Comparison of ENCODE assay signal across 19 mouse cellular contexts in the genomic region with DNA sequence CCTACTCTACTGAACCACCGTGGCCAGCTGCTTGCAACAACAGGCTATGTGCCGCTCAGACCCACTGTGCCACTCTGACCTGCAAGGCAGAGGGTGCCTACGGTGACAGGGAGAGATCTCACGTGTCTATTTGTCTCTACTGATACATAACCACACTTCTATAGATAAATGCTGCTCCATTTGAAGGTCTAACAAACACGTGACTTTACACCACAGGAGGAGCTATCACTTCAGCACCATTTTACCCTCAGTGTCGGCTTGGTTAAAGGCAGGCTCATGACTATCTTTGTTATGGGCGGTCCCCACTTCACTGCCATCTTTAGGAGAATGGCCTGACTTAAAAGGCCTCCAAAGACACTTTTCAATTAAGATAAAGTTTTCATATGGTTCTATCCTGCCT. TPM values are rescaled to one million over a fixed set of nuclear protein-coding genes. Genes with fewer than 3 reads are reported as not detected.
DNase-seq lines count a peak whose midpoint lies in the region; ATAC-seq and TF ChIP-seq lines count a peak whose summit lies in the region.
"Had no signal": no experiment of that assay in that cellular context is flagged by ENCODE, and none has a peak within 500 bp of the region (broad histone marks: within the 10 kb centered on the region; RNA-seq: fewer than 3 reads in every experiment).

No protein-coding gene starts in this region.

- peak; percentile 62 for DNase-seq in intestine, embryonic 14.5 days (ENCODE audit: low spot score)
- peak; percentile 72 for DNase-seq in ES-CJ7 (ENCODE audit: low read depth, low spot score)
- peak in 2 of 3 experiments; percentile 50 to 56 for DNase-seq in liver, embryonic 14.5 days (ENCODE audit: low read depth in 3 of 3, low spot score in 3 of 3)
- DNase-seq in kidney, adult 11 months, result no peak
- no peak for DNase-seq in adrenal gland, postnatal 25 days
- DNase-seq in layer of hippocampus, adult 9-10 months (ENCODE audit: low spot score), result no peak
- DNase-seq: cerebellum, postnatal 36 days; heart, adult 11 months; right cerebral cortex, postnatal 25 days had no signal

- no peaks in the 10 kb centered on the region for H3K9me3 ChIP-seq in intestine, embryonic 14.5 days (ENCODE audit: control insufficient read depth, low read length)
- H3K9me3 ChIP-seq in intestine, embryonic 16.5 days (ENCODE audit: control insufficient read depth, low read length), result no peaks in the 10 kb centered on the region
- no peaks in the 10 kb centered on the region for H3K9me3 ChIP-seq in liver, embryonic 14.5 days (ENCODE audit: control insufficient read depth, low read length)
- H3K9me3 ChIP-seq: forebrain, embryonic 13.5 days; hindbrain, embryonic 15.5 days; limb, embryonic 15.5 days; midbrain, embryonic 15.5 days had no signal

- H3K9ac ChIP-seq in intestine, embryonic 14.5 days (ENCODE audit: low read length), result no peak overlapping the region
- H3K9ac ChIP-seq in intestine, embryonic 16.5 days (ENCODE audit: low read depth, low read length), result no peak overlapping the region
- H3K9ac ChIP-seq in liver, embryonic 14.5 days (replicated peaks), result no peak overlapping the region
- H3K9ac ChIP-seq: forebrain, embryonic 13.5 days; hindbrain, embryonic 15.5 days; limb, embryonic 15.5 days; midbrain, embryonic 15.5 days had no signal

- WGBS in intestine, embryonic 14.5 days, result 20% methylated on average over 7 of the region's 7 CpGs
- WGBS in intestine, embryonic 16.5 days, result 18% methylated on average over 7 of the region's 7 CpGs
- WGBS in liver, embryonic 14.5 days (ENCODE audit: insufficient replicate concordance), result 9% methylated on average over 7 of the region's 7 CpGs

- H3K27ac ChIP-seq in intestine, embryonic 14.5 days (ENCODE audit: low read depth), result no peak overlapping the region
- H3K27ac ChIP-seq in intestine, embryonic 16.5 days (ENCODE audit: low read length), result no peak overlapping the region
- no peak overlapping the region for H3K27ac ChIP-seq in liver, embryonic 14.5 days
- H3K27ac ChIP-seq: forebrain, embryonic 13.5 days; hindbrain, embryonic 15.5 days; layer of hippocampus, adult 2 months; limb, embryonic 15.5 days; midbrain, embryonic 15.5 days; stomach, postnatal 0 days had no signal

- TF ChIP-seq CTCF in liver, embryonic 14.5 days (IDR thresholded peaks at IDR 0.05; ENCODE audit: low read depth), result no peak

- no peaks in the 10 kb centered on the region for H3K36me3 ChIP-seq in intestine, embryonic 14.5 days (ENCODE audit: control insufficient read depth, insufficient read depth, low read length)
- H3K36me3 ChIP-seq in intestine, embryonic 16.5 days (ENCODE audit: control insufficient read depth, insufficient read depth, low read length), result no peaks in the 10 kb centered on the region
- no peaks in the 10 kb centered on the region for H3K36me3 ChIP-seq in liver, embryonic 14.5 days (replicated peaks; ENCODE audit: control insufficient read depth, insufficient read depth, low read depth)
- H3K36me3 ChIP-seq: hindbrain, embryonic 15.5 days; limb, embryonic 15.5 days; midbrain, embryonic 15.5 days had no signal

- H3K27me3 ChIP-seq in intestine, embryonic 14.5 days (replicated peaks; ENCODE audit: control insufficient read depth, insufficient read depth, low read length), result no peaks in the 10 kb centered on the region
- no peaks in the 10 kb centered on the region for H3K27me3 ChIP-seq in intestine, embryonic 16.5 days (replicated peaks; ENCODE audit: control insufficient read depth, insufficient read depth, low read length)
- H3K27me3 ChIP-seq in liver, embryonic 14.5 days (ENCODE audit: control insufficient read depth, insufficient read depth, low read length), result no peaks in the 10 kb centered on the region
- H3K27me3 ChIP-seq: forebrain, embryonic 13.5 days; hindbrain, embryonic 15.5 days; midbrain, embryonic 15.5 days; Patski had no signal

- no peak overlapping the region for H3K4me2 ChIP-seq in intestine, embryonic 14.5 days (ENCODE audit: low read length)
- no peak overlapping the region for H3K4me2 ChIP-seq in intestine, embryonic 16.5 days (ENCODE audit: low read depth, low read length)
- no peak overlapping the region for H3K4me2 ChIP-seq in liver, embryonic 14.5 days (ENCODE audit: low read depth)
- H3K4me2 ChIP-seq: forebrain, embryonic 13.5 days; hindbrain, embryonic 15.5 days; limb, embryonic 15.5 days; midbrain, embryonic 15.5 days had no signal

- H3K4me1 ChIP-seq in intestine, embryonic 14.5 days (replicated peaks; ENCODE audit: control insufficient read depth, insufficient read depth, low read length), result no peaks in the 10 kb centered on the region
- no peaks in the 10 kb centered on the region for H3K4me1 ChIP-seq in intestine, embryonic 16.5 days (ENCODE audit: control insufficient read depth, insufficient read depth, low read length)
- peaks cover 8 to 24% of the 10 kb centered on the region in 2 experiments for H3K4me1 ChIP-seq in liver, embryonic 14.5 days (replicated peaks; ENCODE audit: control insufficient read depth in 2 of 2, insufficient read depth in 2 of 2, low read length in 1 of 2)
- H3K4me1 ChIP-seq: forebrain, embryonic 13.5 days; hindbrain, embryonic 15.5 days; limb, embryonic 15.5 days; midbrain, embryonic 15.5 days had no signal

- H3K4me3 ChIP-seq in intestine, embryonic 14.5 days (ENCODE audit: low read depth, low read length), result no peak overlapping the region
- H3K4me3 ChIP-seq in intestine, embryonic 16.5 days (ENCODE audit: low read length), result no peak overlapping the region
- no peak overlapping the region for H3K4me3 ChIP-seq in liver, embryonic 14.5 days (ENCODE audit: insufficient read depth in 1 of 2, low read depth in 2 of 2, low read length in 2 of 2)
- H3K4me3 ChIP-seq: forebrain, embryonic 13.5 days; hindbrain, embryonic 15.5 days; layer of hippocampus, adult 2 months; limb, embryonic 15.5 days; midbrain, embryonic 15.5 days had no signal

- TF ChIP-seq EP300 in liver, embryonic 14.5 days (IDR thresholded peaks at IDR 0.05; ENCODE audit: low read depth), result no peak

- no peak for ATAC-seq in intestine, embryonic 14.5 days (replicated peaks; ENCODE audit: low FRiP score, low TSS enrichment, low read depth)
- no peak for ATAC-seq in intestine, embryonic 16.5 days
- peak; percentile 87 for ATAC-seq in common myeloid progenitor, adult 5-6 weeks (replicated peaks; ENCODE audit: low read depth, poor library complexity, severe bottlenecking)
- peak; percentile 65 for ATAC-seq in liver, embryonic 14.5 days (ENCODE audit: insufficient read depth)
- ATAC-seq: forebrain, embryonic 13.5 days; midbrain, embryonic 15.5 days; Patski had no signal

RNA-seq across cellular contexts. Expression of gene Golm1, which starts 7.0 kb away (rescaled TPM):
- 86.5 and 88.7 TPM in 2 replicates for polyA plus RNA-seq in intestine, embryonic 14.5 days (2014; fragmentation: Nextera tagmentation; extraction: Ambion mirVana)
- 85.4 and 90.4 TPM in 2 replicates for polyA plus RNA-seq in intestine, embryonic 16.5 days (2015; fragmentation: Nextera tagmentation; extraction: Ambion mirVana)
- 55.6 and 58.6 TPM in 2 replicates for total RNA-seq in common myeloid progenitor, adult 5-6 weeks (2017)
- polyA plus RNA-seq in liver, embryonic 14.5 days (2012; rRNA removed), result 19.8 and 25.5 TPM in 2 replicates
- 43.3 and 44.8 TPM in 2 replicates for polyA plus RNA-seq in liver, embryonic 14.5 days (2014; fragmentation: Nextera tagmentation; extraction: Ambion mirVana)
- 5.7 and 7.2 TPM in 2 replicates for total RNA-seq in adrenal gland, postnatal 25 days (2021)

RNA-seq across cellular contexts. Expression of gene 4921517D22Rik, which starts 11.3 kb away (rescaled TPM):
- polyA plus RNA-seq in intestine, embryonic 14.5 days (2014; fragmentation: Nextera tagmentation; extraction: Ambion mirVana), result not detected in 2 replicates
- polyA plus RNA-seq in intestine, embryonic 16.5 days (2015; fragmentation: Nextera tagmentation; extraction: Ambion mirVana), result not detected in 2 replicates
- total RNA-seq in common myeloid progenitor, adult 5-6 weeks (2017), result not detected in 2 replicates
- polyA plus RNA-seq in liver, embryonic 14.5 days (2012; rRNA removed), result not detected in 2 replicates
- polyA plus RNA-seq in liver, embryonic 14.5 days (2014; fragmentation: Nextera tagmentation; extraction: Ambion mirVana), result not detected in 2 replicates
- not detected in 2 replicates for total RNA-seq in adrenal gland, postnatal 25 days (2021)
- total RNA-seq: layer of hippocampus, adult 2 months had no signal
- polyA plus RNA-seq: forebrain, embryonic 13.5 days; hindbrain, embryonic 15.5 days; limb, embryonic 15.5 days; midbrain, embryonic 15.5 days; Patski; stomach, postnatal 0 days had no signal

RNA-seq across cellular contexts. Expression of gene Spata31d1a, which starts 27.5 kb away (rescaled TPM):
- polyA plus RNA-seq in intestine, embryonic 14.5 days (2014; fragmentation: Nextera tagmentation; extraction: Ambion mirVana), result 0.07 TPM in 1 of 2 replicates, not detected in the other
- polyA plus RNA-seq in intestine, embryonic 16.5 days (2015; fragmentation: Nextera tagmentation; extraction: Ambion mirVana), result not detected in 2 replicates
- total RNA-seq in common myeloid progenitor, adult 5-6 weeks (2017), result not detected in 2 replicates
- 0.01 TPM in 1 of 2 replicates, not detected in the other for polyA plus RNA-seq in liver, embryonic 14.5 days (2012; rRNA removed)
- polyA plus RNA-seq in liver, embryonic 14.5 days (2014; fragmentation: Nextera tagmentation; extraction: Ambion mirVana), result not detected in 2 replicates
- total RNA-seq in adrenal gland, postnatal 25 days (2021), result not detected in 2 replicates
- total RNA-seq: neutrophil, adult 5-6 weeks had no signal
- polyA plus RNA-seq: hindbrain, embryonic 15.5 days; limb, embryonic 15.5 days; stomach, postnatal 0 days had no signal

RNA-seq across cellular contexts. Expression of gene Spata31d1b, which starts 29.5 kb away (rescaled TPM):
- polyA plus RNA-seq in intestine, embryonic 14.5 days (2014; fragmentation: Nextera tagmentation; extraction: Ambion mirVana), result not detected in 2 replicates
- not detected in 2 replicates for polyA plus RNA-seq in intestine, embryonic 16.5 days (2015; fragmentation: Nextera tagmentation; extraction: Ambion mirVana)
- not detected in 2 replicates for total RNA-seq in common myeloid progenitor, adult 5-6 weeks (2017)
- polyA plus RNA-seq in liver, embryonic 14.5 days (2012; rRNA removed), result not detected in 2 replicates
- not detected in 2 replicates for polyA plus RNA-seq in liver, embryonic 14.5 days (2014; fragmentation: Nextera tagmentation; extraction: Ambion mirVana)
- not detected in 2 replicates for total RNA-seq in adrenal gland, postnatal 25 days (2021)
- total RNA-seq: neutrophil, adult 5-6 weeks had no signal
- polyA plus RNA-seq: forebrain, embryonic 13.5 days; hindbrain, embryonic 15.5 days; limb, embryonic 15.5 days; midbrain, embryonic 15.5 days; Patski; stomach, postnatal 0 days had no signal

RNA-seq across cellular contexts. Expression of gene Spata31d1d, which starts 48.9 kb away (rescaled TPM):
- polyA plus RNA-seq in intestine, embryonic 14.5 days (2014; fragmentation: Nextera tagmentation; extraction: Ambion mirVana), result not detected in 2 replicates
- not detected in 2 replicates for polyA plus RNA-seq in intestine, embryonic 16.5 days (2015; fragmentation: Nextera tagmentation; extraction: Ambion mirVana)
- total RNA-seq in common myeloid progenitor, adult 5-6 weeks (2017), result not detected in 2 replicates
- 0.02 TPM in 1 of 2 replicates, not detected in the other for polyA plus RNA-seq in liver, embryonic 14.5 days (2012; rRNA removed)
- 0.03 TPM in 1 of 2 replicates, not detected in the other for polyA plus RNA-seq in liver, embryonic 14.5 days (2014; fragmentation: Nextera tagmentation; extraction: Ambion mirVana)
- total RNA-seq in adrenal gland, postnatal 25 days (2021), result not detected in 2 replicates
- total RNA-seq: layer of hippocampus, adult 2 months; neutrophil, adult 5-6 weeks had no signal
- polyA plus RNA-seq: forebrain, embryonic 13.5 days; hindbrain, embryonic 15.5 days; limb, embryonic 15.5 days; midbrain, embryonic 15.5 days; Patski; stomach, postnatal 0 days had no signal

Comparison
In these comparisons a context has a peak if more than half of its experiments do, and no peak if none do; other contexts are left out.
1. ATAC-seq: peak in common myeloid progenitor, adult 5-6 weeks (single experiment) and liver, embryonic 14.5 days (single experiment); none in intestine, embryonic 14.5 days (single experiment) and intestine, embryonic 16.5 days (single experiment).
2. DNase-seq: peak in intestine, embryonic 14.5 days (single experiment), ES-CJ7 (single experiment) and liver, embryonic 14.5 days (2 of 3); none in kidney, adult 11 months (single experiment), adrenal gland, postnatal 25 days (single experiment) and layer of hippocampus, adult 9-10 months (single experiment).